Mouse (Mus musculus): ENCODE data around the gene Tpp1. TPM values are rescaled to one million over a fixed set of nuclear protein-coding genes. Genes with fewer than 3 reads are reported as not detected.

Gene Tpp1
- total RNA-seq, 4 experiments from 2014 or later: 35.3 to 54.3 (median 47.8) TPM

DNA sequence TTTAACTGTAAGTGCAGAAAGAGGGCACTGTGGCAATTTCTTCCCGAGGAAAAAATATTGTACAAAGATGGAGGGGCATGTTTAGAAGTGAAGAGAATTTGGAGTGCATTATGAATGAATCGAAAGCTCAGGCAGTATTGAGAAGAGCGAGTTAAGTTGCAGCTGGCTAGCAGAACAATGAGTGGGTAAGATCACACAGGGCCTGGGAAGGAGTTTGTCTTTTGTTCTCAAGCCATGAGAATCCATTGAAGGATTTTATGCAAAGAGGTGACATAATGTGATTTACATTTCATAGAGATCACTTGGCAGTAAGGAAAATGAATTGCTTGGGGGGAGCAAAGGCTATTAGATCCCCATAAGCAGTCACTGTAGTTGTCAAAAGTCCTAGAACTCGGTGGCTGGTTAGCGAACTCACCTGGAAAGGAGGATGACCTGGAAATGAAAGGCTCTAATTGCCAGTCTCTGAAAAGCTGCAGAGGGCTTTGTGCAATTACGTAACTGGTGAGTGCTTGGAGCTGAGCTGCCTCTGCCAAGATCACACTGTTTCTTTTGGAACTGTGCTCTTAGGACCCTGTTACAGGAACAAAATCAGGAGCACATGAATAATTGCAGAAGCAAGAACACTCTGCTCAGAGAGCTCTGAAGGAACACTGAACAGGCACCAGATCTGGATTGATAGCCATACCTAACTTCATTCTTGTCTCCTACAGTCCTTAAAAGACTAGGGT, 23.2 kb downstream of the Tpp1 start:
- DNase-seq (ENCODE audit: low spot score in 2 of 2): no peak

DNA sequence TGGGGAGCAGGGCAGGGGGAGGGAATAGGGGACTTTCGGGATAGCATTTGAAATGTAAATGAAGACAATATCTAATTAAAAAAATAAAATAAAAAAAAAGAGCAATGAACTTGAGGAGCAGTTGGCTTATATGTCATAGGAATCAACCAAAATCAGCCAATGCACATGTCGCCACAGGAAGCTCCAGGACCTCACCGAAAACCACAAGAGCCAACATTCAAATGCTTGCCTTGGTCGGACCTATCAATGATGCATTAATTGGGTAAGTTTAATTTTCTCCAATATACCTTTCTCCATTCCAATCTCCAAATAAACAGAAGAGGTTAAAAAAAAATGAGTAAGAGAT, 25.1 kb downstream of the Tpp1 start:
- DNase-seq (ENCODE audit: low spot score in 2 of 2): no peak

- no peak for DNase-seq (ENCODE audit: low spot score in 2 of 2)
These were observed 25.7 kb downstream of the Tpp1 start for GRCm38 (mm10) chr7:105726144-105726979.

DNA sequence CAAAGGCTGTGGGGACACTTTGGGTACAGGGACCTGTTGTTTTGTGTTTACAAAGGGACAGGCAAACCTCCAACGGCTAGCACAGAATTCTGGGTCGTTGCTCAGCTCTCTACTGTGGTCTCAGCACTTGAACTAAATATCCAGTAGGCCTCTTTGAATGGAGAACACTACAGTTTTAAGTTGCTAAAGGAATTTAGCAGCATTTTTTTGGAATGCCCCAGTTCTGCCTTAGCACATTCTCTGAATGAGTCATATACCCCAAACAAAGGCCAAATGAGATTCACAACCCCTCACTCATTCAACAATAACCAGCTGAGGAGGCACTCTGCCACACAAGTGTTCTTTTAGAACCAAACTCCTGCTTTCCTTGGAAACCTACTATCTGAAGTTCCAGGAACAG, 30.1 kb downstream of the Tpp1 start:
- no peak for DNase-seq (ENCODE audit: low spot score in 2 of 2)

- no peak for DNase-seq (ENCODE audit: low spot score in 2 of 2)
These were observed 36.7 kb downstream of the Tpp1 start for GRCm38 (mm10) chr7:105715366-105715765.

GRCm38 (mm10) chr7:105708733-105709132, 43.3 kb downstream of the Tpp1 start:
- DNase-seq (ENCODE audit: low spot score in 2 of 2): no peak

- no peak for DNase-seq (ENCODE audit: low spot score in 2 of 2)
These were observed 48.2 kb downstream of the Tpp1 start for GRCm38 (mm10) chr7:105703816-105704215.

DNA sequence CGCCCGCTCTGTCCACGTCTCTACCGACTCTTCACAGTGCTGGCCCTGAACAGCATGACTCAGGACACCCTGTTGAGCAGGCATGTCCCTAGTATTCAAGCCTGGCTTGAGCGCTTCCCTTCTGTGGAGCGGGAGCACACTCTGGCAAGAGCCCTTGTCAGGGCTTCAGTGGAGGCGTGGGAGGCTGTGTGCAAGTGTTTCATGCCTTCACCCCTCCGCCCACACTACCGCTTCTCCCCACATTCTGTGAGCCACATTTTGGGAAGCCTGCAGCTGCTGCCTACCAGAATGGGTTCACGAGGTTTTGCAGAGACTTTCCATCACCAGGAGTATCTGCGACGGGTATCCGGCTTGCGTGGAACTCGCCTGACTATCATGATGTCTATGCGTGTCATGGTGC, 48.9 kb downstream of the Tpp1 start:
- DNase-seq (ENCODE audit: low spot score in 2 of 2): no peak

Other genes starting within 250 kb of the Tpp1 start
- gene Smpd1, start 197.9 kb downstream of the Tpp1 start, total RNA-seq (2022): 10 to 100 TPM; 47.6 to 60.6 (median 56.7) TPM
- gene Apbb1, start 170.6 kb downstream of the Tpp1 start, total RNA-seq (2022): 1 to 10 TPM; 4.7 to 8.0 (median 6.8) TPM
- gene Hpx, start 152.1 kb downstream of the Tpp1 start, total RNA-seq (2022): under 1 TPM in 1 of 4 experiments, not detected in 3; 0.64 TPM
- gene Trim3, start 118.7 kb downstream of the Tpp1 start, total RNA-seq (2022): 10 to 100 TPM; 10.0 to 14.9 (median 12.3) TPM
- gene Timm10b, start 112.2 kb downstream of the Tpp1 start, total RNA-seq (2022): 10 to 100 TPM; 57.2 to 68.1 (median 62.0) TPM
- 1 to 10 TPM; 3.3 to 7.9 (median 6.2) TPM for gene Arfip2, start 111.8 kb downstream of the Tpp1 start, total RNA-seq (2022)
- gene Gm45799, start 111.7 kb downstream of the Tpp1 start, total RNA-seq (2022): 1 to 10 TPM in 2 of 4 experiments, under 1 TPM in 2; 0.48 to 5.2 (median 2.2) TPM
- under 1 TPM; 0.09 to 0.19 (median 0.11) TPM for gene Dnhd1, start 101.4 kb downstream of the Tpp1 start, total RNA-seq (2022)
- 10 to 100 TPM; 35.7 to 41.8 (median 38.3) TPM for gene Ilk, start 15.6 kb downstream of the Tpp1 start, total RNA-seq (2022)
- 10 to 100 TPM; 10.5 to 15.6 (median 13.4) TPM for gene Rrp8, start 14.8 kb downstream of the Tpp1 start, total RNA-seq (2022)
- 100 to 1,000 TPM in 1 of 4 experiments, 10 to 100 TPM in 3; 89.4 to 106 (median 97.8) TPM for gene Taf10, start 7.9 kb downstream of the Tpp1 start, total RNA-seq (2022)
- 1 to 10 TPM; 1.4 to 2.1 (median 1.7) TPM for gene Dchs1, start 35.4 kb upstream of the Tpp1 start, total RNA-seq (2022)
- 100 to 1,000 TPM; 108 to 123 (median 112) TPM for gene Mrpl17, start 58.9 kb upstream of the Tpp1 start, total RNA-seq (2022)
- gene Gm4070, start 201.7 kb upstream of the Tpp1 start, total RNA-seq (2022): 1 to 10 TPM in 3 of 4 experiments, under 1 TPM in 1; 0.68 to 3.8 (median 2.1) TPM